Comparison of ENCODE assay signal across 12 mouse cellular contexts in genomic region chr9:113267696-113268095, GRCm38 (mm10).
"Had no signal": no experiment of that assay in that cellular context is flagged by ENCODE, and none has a peak within 500 bp of the region (broad histone marks: within the 10 kb centered on the region; RNA-seq: fewer than 3 reads in every experiment).

No protein-coding gene starts in this region.

- H3K36me3 ChIP-seq: kidney, embryonic 15.5 days; limb, embryonic 15.5 days; liver, embryonic 12.5 days; midbrain, embryonic 12.5 days had no signal

- H3K9ac ChIP-seq: kidney, embryonic 15.5 days; limb, embryonic 15.5 days; liver, embryonic 12.5 days; lung, embryonic 14.5 days; midbrain, embryonic 12.5 days had no signal

- H3K4me1 ChIP-seq: kidney, embryonic 15.5 days; limb, embryonic 15.5 days; liver, embryonic 12.5 days; midbrain, embryonic 12.5 days had no signal

- H3K4me3 ChIP-seq: kidney, embryonic 15.5 days; limb, embryonic 15.5 days; liver, embryonic 12.5 days; midbrain, embryonic 12.5 days had no signal

- H3K9me3 ChIP-seq: kidney, embryonic 15.5 days; limb, embryonic 15.5 days; midbrain, embryonic 12.5 days had no signal

- H3K4me2 ChIP-seq: kidney, embryonic 15.5 days; limb, embryonic 15.5 days; liver, embryonic 12.5 days; lung, embryonic 14.5 days; midbrain, embryonic 12.5 days had no signal

- DNase-seq: kidney, adult 2 months; kidney, postnatal 14 days; lung, embryonic 14.5 days; lung, postnatal 10 days; lung, postnatal 4 days; thymus, adult 18-20 months; thymus, postnatal 14 days had no signal

- ATAC-seq: liver, embryonic 12.5 days had no signal

- H3K27me3 ChIP-seq: kidney, embryonic 15.5 days; limb, embryonic 15.5 days; liver, embryonic 12.5 days; midbrain, embryonic 12.5 days had no signal

- H3K27ac ChIP-seq: kidney, embryonic 15.5 days; limb, embryonic 15.5 days; liver, embryonic 12.5 days; midbrain, embryonic 12.5 days; stomach, postnatal 0 days had no signal
